Mouse (Mus musculus) hindbrain, embryonic 13.5 days (tissue): ENCODE data around the gene Cd2bp2. TPM values are rescaled to one million over a fixed set of nuclear protein-coding genes. Genes with fewer than 3 reads are reported as not detected.

ENCODE experiments used
- ATAC-seq: fragments of 200-750 bp; cut with Nextera tagmentation; 2 replicates; pipeline ENCODE4 v1.8.0; 2017; ENCODE audit warnings: moderate TSS enrichment; ENCODE audit not compliant: low FRiP score
- H3K27ac ChIP-seq: fragments of 300-500 bp; sonication (generic); 2 replicates; pipeline ENCODE4 v1.5.1; 2015; ENCODE audit warnings: inconsistent platforms, mild to moderate bottlenecking, moderate library complexity
- H3K27me3 ChIP-seq: fragments of 300-500 bp; sonication (generic); 2 replicates; pipeline ENCODE4 v1.6.1; 2015; ENCODE audit warnings: mild to moderate bottlenecking, inconsistent platforms
- H3K36me3 ChIP-seq: fragments of 300-500 bp; sonication (generic); 2 replicates; pipeline ENCODE4 v1.6.1; 2015; ENCODE audit warnings: mild to moderate bottlenecking, inconsistent platforms
- H3K4me1 ChIP-seq: fragments of 300-500 bp; sonication (generic); replicated peaks from 2 replicates; pipeline ENCODE4 v1.6.1; 2015; ENCODE audit warnings: inconsistent platforms
- H3K4me2 ChIP-seq: fragments of 300-500 bp; sonication (generic); 2 replicates; pipeline ENCODE4 v1.6.1; 2015; ENCODE audit warnings: inconsistent platforms, mild to moderate bottlenecking, moderate library complexity
- H3K4me3 ChIP-seq: fragments of 300-500 bp; sonication (generic); 2 replicates; pipeline ENCODE4 v1.5.1; 2015; ENCODE audit warnings: mild to moderate bottlenecking, inconsistent platforms
- H3K9ac ChIP-seq: fragments of 300-500 bp; sonication (generic); 2 replicates; pipeline ENCODE4 v1.6.1; 2015; ENCODE audit warnings: mild to moderate bottlenecking, inconsistent platforms
- H3K9me3 ChIP-seq: fragments of 300-500 bp; sonication (generic); 2 replicates; pipeline ENCODE4 v1.6.1; 2016; ENCODE audit warnings: inconsistent platforms
- WGBS: fragments of 180-500 bp; shearing (Covaris S2); methylation state at CpG from one replicate; pipeline ENCODE4 v1.1.7; 2015; 5-methylcytosine and 5-hydroxymethylcytosine counted together
- polyA plus RNA-seq: library from polyadenylated mRNA; unstranded; fragments of >200 nt; fragmentation: Nextera tagmentation; extraction: Ambion mirVana; gene quantifications from 2 replicates; pipeline ENCODE4 v1.2.1, GENCODE M21; 2015

Gene Cd2bp2
- polyA plus RNA-seq, 1 experiment from 2014 or later = 83.1 TPM

- no peak overlapping the region for H3K9ac ChIP-seq
- H3K4me3 ChIP-seq = no peak overlapping the region
- ATAC-seq = no peak
- 0 out of 2 replicates have a peak overlapping the region, but pooled peaks have one; percentile 1 for H3K27ac ChIP-seq
- H3K4me2 ChIP-seq = no peak overlapping the region
- H3K36me3 ChIP-seq = 0 out of 2 replicates have a peak, but pooled peaks cover 5% of the 10 kb centered on the region
- no peaks in the 10 kb centered on the region for H3K27me3 ChIP-seq
- peaks cover 25% of the 10 kb centered on the region for H3K4me1 ChIP-seq
- H3K9me3 ChIP-seq = no peaks in the 10 kb centered on the region
- 72% methylated on average over 4 of the region's 4 CpGs for WGBS
These were observed 32.9 kb upstream of the Cd2bp2 start for GRCm38 (mm10) chr7:127228615-127229303.

- peaks cover 8% of the 10 kb centered on the region for H3K4me1 ChIP-seq
- no peak overlapping the region for H3K4me2 ChIP-seq
- H3K9ac ChIP-seq = no peak overlapping the region
- ATAC-seq = no peak
- H3K27me3 ChIP-seq = no peaks in the 10 kb centered on the region
- H3K36me3 ChIP-seq = 0 out of 2 replicates have a peak, but pooled peaks cover under 1% of the 10 kb centered on the region
- no peaks in the 10 kb centered on the region for H3K9me3 ChIP-seq
- WGBS = 88% methylated on average over 11 of the region's 11 CpGs
- H3K27ac ChIP-seq = no peak overlapping the region
- no peak overlapping the region for H3K4me3 ChIP-seq
These were observed 29.5 kb upstream of the Cd2bp2 start for GRCm38 (mm10) chr7:127225147-127225995.

- Histone ChIP-seq H3K36me3 (no peaks in the 10 kb centered on the region), H3K9me3 (no peaks in the 10 kb centered on the region), H3K27me3 (no peaks in the 10 kb centered on the region), H3K4me2 (no peak overlapping the region), H3K4me3 (no peak overlapping the region), H3K4me1 (peaks cover under 1% of the 10 kb centered on the region; the same call in 1 of the 2 replicates), H3K9ac (no peak overlapping the region), H3K27ac (no peak overlapping the region)
- no peak for ATAC-seq
- 96% methylated on average over 6 of the region's 6 CpGs for WGBS
These were observed 28.8 kb upstream of the Cd2bp2 start for GRCm38 (mm10) chr7:127224616-127225015.

- no peaks in the 10 kb centered on the region for H3K36me3 ChIP-seq
- H3K4me1 ChIP-seq = no peaks in the 10 kb centered on the region; the same call in 1 of the 2 replicates
- H3K4me3 ChIP-seq = no peak overlapping the region
- H3K27ac ChIP-seq = no peak overlapping the region
- H3K9ac ChIP-seq = no peak overlapping the region
- no peak for ATAC-seq
- 87% methylated on average over 6 of the region's 6 CpGs for WGBS
- no peak overlapping the region for H3K4me2 ChIP-seq
- no peaks in the 10 kb centered on the region for H3K27me3 ChIP-seq
- H3K9me3 ChIP-seq = no peaks in the 10 kb centered on the region
These were observed 27.9 kb upstream of the Cd2bp2 start for GRCm38 (mm10) chr7:127223515-127224478.

DNA sequence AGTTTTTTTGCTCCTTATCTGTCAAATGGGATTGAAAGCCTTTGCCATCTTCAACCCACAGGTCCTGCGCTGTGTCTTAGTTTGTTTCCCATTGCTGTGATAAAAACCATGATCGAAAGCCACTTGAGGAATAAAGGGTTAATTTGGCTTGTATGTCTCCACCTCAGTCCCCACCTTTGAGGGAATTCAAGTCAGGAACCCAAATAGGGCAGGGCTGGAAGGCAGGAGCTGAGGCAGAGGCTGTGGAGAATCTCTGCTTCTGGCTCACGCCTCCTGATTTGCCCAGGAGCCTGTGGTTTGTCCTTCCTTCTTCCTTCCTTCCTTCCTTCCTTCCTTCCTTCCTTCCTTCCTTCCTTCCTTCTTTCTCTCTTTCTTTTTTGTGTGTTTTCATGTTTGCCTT lies 27.3 kb upstream of the Cd2bp2 start:
- H3K4me1 ChIP-seq = no peaks in the 10 kb centered on the region; the same call in 1 of the 2 replicates
- 94% methylated on average over 3 of the region's 3 CpGs for WGBS
- H3K4me3 ChIP-seq = no peak overlapping the region
- no peaks in the 10 kb centered on the region for H3K36me3 ChIP-seq
- no peak overlapping the region for H3K4me2 ChIP-seq
- no peak overlapping the region for H3K9ac ChIP-seq
- H3K27me3 ChIP-seq = no peaks in the 10 kb centered on the region
- H3K27ac ChIP-seq = no peak overlapping the region
- no peaks in the 10 kb centered on the region for H3K9me3 ChIP-seq
- no peak for ATAC-seq

- Histone ChIP-seq H3K9me3 (no peaks in the 10 kb centered on the region), H3K27me3 (no peaks in the 10 kb centered on the region), H3K4me2 (no peak overlapping the region), H3K36me3 (no peaks in the 10 kb centered on the region), H3K27ac (no peak overlapping the region), H3K4me3 (no peak overlapping the region), H3K4me1 (no peaks in the 10 kb centered on the region), H3K9ac (no peak overlapping the region)
- 87% methylated on average over 6 of the region's 6 CpGs for whole genome bisulfite sequencing
- ATAC-seq = no peak
These were observed 24.6 kb upstream of the Cd2bp2 start for GRCm38 (mm10) chr7:127220440-127220839.

- WGBS = 93% methylated on average over 4 of the region's 4 CpGs
These were observed 22.8 kb upstream of the Cd2bp2 start for GRCm38 (mm10) chr7:127218670-127219069.

GRCm38 (mm10) chr7:127217901-127218642 lies 22.2 kb upstream of the Cd2bp2 start:
- WGBS = 85% methylated on average over 10 of the region's 10 CpGs
- Histone ChIP-seq H3K27ac (no peak overlapping the region), H3K9me3 (no peaks in the 10 kb centered on the region), H3K4me3 (no peak overlapping the region), H3K36me3 (no peaks in the 10 kb centered on the region), H3K27me3 (peaks cover 16% of the 10 kb centered on the region), H3K4me2 (no peak overlapping the region), H3K9ac (no peak overlapping the region), H3K4me1 (peaks cover 8% of the 10 kb centered on the region; the same call in 1 of the 2 replicates)
- ATAC-seq = no peak

More at GRCm38 (mm10) chr7:127218670-127219069, 22.8 kb upstream of the Cd2bp2 start:
- no peak overlapping the region for H3K4me3 ChIP-seq
- H3K4me1 ChIP-seq = peaks cover 8% of the 10 kb centered on the region; the same call in 1 of the 2 replicates
- no peak overlapping the region for H3K9ac ChIP-seq
- H3K27me3 ChIP-seq = peaks cover 13% of the 10 kb centered on the region
- no peaks in the 10 kb centered on the region for H3K36me3 ChIP-seq
- H3K4me2 ChIP-seq = no peak overlapping the region
- H3K27ac ChIP-seq = no peak overlapping the region
- no peaks in the 10 kb centered on the region for H3K9me3 ChIP-seq
- ATAC-seq = no peak

- no peak for ATAC-seq
- WGBS = 97% methylated on average over 6 of the region's 6 CpGs
- no peak overlapping the region for H3K9ac ChIP-seq
These were observed 21.6 kb upstream of the Cd2bp2 start for GRCm38 (mm10) chr7:127217475-127217874.

GRCm38 (mm10) chr7:127216307-127216706 lies 20.5 kb upstream of the Cd2bp2 start:
- WGBS = 86% methylated on average over 5 of the region's 5 CpGs
- H3K9ac ChIP-seq = no peak overlapping the region
- peaks cover 8% of the 10 kb centered on the region; the same call in 1 of the 2 replicates for H3K4me1 ChIP-seq
- peaks cover 20% of the 10 kb centered on the region for H3K27me3 ChIP-seq
- no peak overlapping the region for H3K27ac ChIP-seq
- H3K4me3 ChIP-seq = no peak overlapping the region
- no peaks in the 10 kb centered on the region for H3K36me3 ChIP-seq
- H3K4me2 ChIP-seq = no peak overlapping the region
- no peaks in the 10 kb centered on the region for H3K9me3 ChIP-seq
- no peak for ATAC-seq

More at GRCm38 (mm10) chr7:127217475-127217874, 21.6 kb upstream of the Cd2bp2 start:
- peaks cover 20% of the 10 kb centered on the region for H3K27me3 ChIP-seq
- no peaks in the 10 kb centered on the region for H3K36me3 ChIP-seq
- H3K4me2 ChIP-seq = no peak overlapping the region
- H3K27ac ChIP-seq = no peak overlapping the region
- H3K9me3 ChIP-seq = no peaks in the 10 kb centered on the region
- no peak overlapping the region for H3K4me3 ChIP-seq
- H3K4me1 ChIP-seq = peaks cover 8% of the 10 kb centered on the region; the same call in 1 of the 2 replicates
